Mouse (Mus musculus): ENCODE measurements around the gene Cacna2d3. TPM values are rescaled to one million over a fixed set of nuclear protein-coding genes. Genes with fewer than 3 reads are reported as not detected.

Cacna2d3 gene
- total RNA-seq, 2 experiments from 2014 or later = not detected

GRCm38 (mm10) chr14:29204967-29205268 is 516.7 kb downstream of the Cacna2d3 start:
- ATAC-seq (replicated peaks; ENCODE audit: low FRiP score, low TSS enrichment, poor library complexity, severe bottlenecking) = no peak

GRCm38 (mm10) chr14:29204236-29204966 is 517.3 kb downstream of the Cacna2d3 start:
- ATAC-seq (replicated peaks; ENCODE audit: low FRiP score, low TSS enrichment, poor library complexity, severe bottlenecking) = no peak

- no peak for ATAC-seq (replicated peaks; ENCODE audit: low FRiP score, low TSS enrichment, poor library complexity, severe bottlenecking)
Observed at GRCm38 (mm10) chr14:29196171-29196570, 525.5 kb downstream of the Cacna2d3 start.

- no peak for ATAC-seq (replicated peaks; ENCODE audit: low FRiP score, low TSS enrichment, poor library complexity, severe bottlenecking)
Observed at GRCm38 (mm10) chr14:29191426-29191825, 530.2 kb downstream of the Cacna2d3 start.

GRCm38 (mm10) chr14:29183730-29184129 is 537.9 kb downstream of the Cacna2d3 start:
- ATAC-seq (replicated peaks; ENCODE audit: low FRiP score, low TSS enrichment, poor library complexity, severe bottlenecking) = no peak

- no peak for ATAC-seq (replicated peaks; ENCODE audit: low FRiP score, low TSS enrichment, poor library complexity, severe bottlenecking)
Observed at GRCm38 (mm10) chr14:29179397-29179888, 542.2 kb downstream of the Cacna2d3 start.

GRCm38 (mm10) chr14:29178695-29179396 is 542.8 kb downstream of the Cacna2d3 start:
- no peak for ATAC-seq (replicated peaks; ENCODE audit: low FRiP score, low TSS enrichment, poor library complexity, severe bottlenecking)

GRCm38 (mm10) chr14:29174762-29175161 is 546.9 kb downstream of the Cacna2d3 start:
- ATAC-seq (replicated peaks; ENCODE audit: low FRiP score, low TSS enrichment, poor library complexity, severe bottlenecking) = no peak

- no peak for ATAC-seq (replicated peaks; ENCODE audit: low FRiP score, low TSS enrichment, poor library complexity, severe bottlenecking)
Observed at GRCm38 (mm10) chr14:29172207-29172606, 549.5 kb downstream of the Cacna2d3 start.

- ATAC-seq (replicated peaks; ENCODE audit: low FRiP score, low TSS enrichment, poor library complexity, severe bottlenecking) = no peak
Observed at GRCm38 (mm10) chr14:29164653-29165030, 557.0 kb downstream of the Cacna2d3 start.

- ATAC-seq (replicated peaks; ENCODE audit: low FRiP score, low TSS enrichment, poor library complexity, severe bottlenecking) = no peak
Observed at GRCm38 (mm10) chr14:29163998-29164652, 557.5 kb downstream of the Cacna2d3 start.

GRCm38 (mm10) chr14:29159803-29160202 is 561.9 kb downstream of the Cacna2d3 start:
- ATAC-seq (replicated peaks; ENCODE audit: low FRiP score, low TSS enrichment, poor library complexity, severe bottlenecking) = no peak

GRCm38 (mm10) chr14:29157096-29157495 is 564.6 kb downstream of the Cacna2d3 start:
- ATAC-seq (replicated peaks; ENCODE audit: low FRiP score, low TSS enrichment, poor library complexity, severe bottlenecking) = no peak

- ATAC-seq (replicated peaks; ENCODE audit: low FRiP score, low TSS enrichment, poor library complexity, severe bottlenecking) = no peak
Observed at GRCm38 (mm10) chr14:29144184-29144583, 577.5 kb downstream of the Cacna2d3 start.

- no peak for ATAC-seq (replicated peaks; ENCODE audit: low FRiP score, low TSS enrichment, poor library complexity, severe bottlenecking)
Observed at GRCm38 (mm10) chr14:29137614-29138013, 584.0 kb downstream of the Cacna2d3 start.

- no peak for ATAC-seq (replicated peaks; ENCODE audit: low FRiP score, low TSS enrichment, poor library complexity, severe bottlenecking)
Observed at GRCm38 (mm10) chr14:29137006-29137579, 584.6 kb downstream of the Cacna2d3 start.

GRCm38 (mm10) chr14:29134901-29135300 is 586.8 kb downstream of the Cacna2d3 start:
- ATAC-seq (replicated peaks; ENCODE audit: low FRiP score, low TSS enrichment, poor library complexity, severe bottlenecking) = no peak

- ATAC-seq (replicated peaks; ENCODE audit: low FRiP score, low TSS enrichment, poor library complexity, severe bottlenecking) = no peak
Observed at GRCm38 (mm10) chr14:29130511-29130910, 591.2 kb downstream of the Cacna2d3 start.

GRCm38 (mm10) chr14:29123886-29124285 is 597.8 kb downstream of the Cacna2d3 start:
- ATAC-seq (replicated peaks; ENCODE audit: low FRiP score, low TSS enrichment, poor library complexity, severe bottlenecking) = no peak

- no peak for ATAC-seq (replicated peaks; ENCODE audit: low FRiP score, low TSS enrichment, poor library complexity, severe bottlenecking)
Observed at GRCm38 (mm10) chr14:29122749-29123148, 598.9 kb downstream of the Cacna2d3 start.
